Mouse (Mus musculus) left cerebral cortex, adult 2 months (tissue): ENCODE measurements around the gene Hist1h4a. TPM values are rescaled to one million over a fixed set of nuclear protein-coding genes. Genes with fewer than 3 reads are reported as not detected.
A peak's percentile ranks its signal among the peaks of the same experiment; 100 is the strongest.
"Not testable (repeated sequence)": the region's sequence is repeated elsewhere in the genome, so short reads cannot be mapped to it uniquely, and the experiment has no call there.

Experiments used
- DNase-seq, 2 experiments: peaks; one replicate each; pipeline ENCODE4 v3.0.0; 2021 to 2022; ENCODE audit warnings: low spot score in 2 of 2, mixed read lengths in 1 of 2; ENCODE audit errors: extremely low spot score in 1 of 2
- H3K27ac ChIP-seq: fragments of 200-600 bp; 2 replicates; pipeline ENCODE4 v1.8.1; 2022
- H3K4me3 ChIP-seq: fragments of 200-600 bp; 2 replicates; pipeline ENCODE4 v1.8.1; 2022
- CTCF ChIP-seq: fragments of 200-600 bp; IDR thresholded peaks from 2 replicates; pipeline ENCODE4 v1.8.1; 2022; ENCODE audit warnings: antibody characterized with exemption, mild to moderate bottlenecking, moderate library complexity
- intact Hi-C: fragments of 180-260 bp; cut with DNase I; formaldehyde crosslinking; loops from one replicate; pipeline ENCODE4 v1.15.1; 2025
- long read RNA-seq, 2 experiments: library from polyadenylated mRNA; stranded (forward); transcript quantifications; one replicate each; pipeline ENCODE4 v2.0.0; 2021; ENCODE audit warnings: borderline mapping rate in 2 of 2
- total RNA-seq, 2 experiments: library from RNA; stranded (reverse); gene quantifications; 2 replicates each; pipeline ENCODE4 v1.2.3; 2021

The Hist1h4a gene
- 10 to 100 TPM; 53.1 to 70.3 TPM for total RNA-seq
- long read RNA-seq, experiment 1: 0 reads
- long read RNA-seq, experiment 2: 0 reads

DNA sequence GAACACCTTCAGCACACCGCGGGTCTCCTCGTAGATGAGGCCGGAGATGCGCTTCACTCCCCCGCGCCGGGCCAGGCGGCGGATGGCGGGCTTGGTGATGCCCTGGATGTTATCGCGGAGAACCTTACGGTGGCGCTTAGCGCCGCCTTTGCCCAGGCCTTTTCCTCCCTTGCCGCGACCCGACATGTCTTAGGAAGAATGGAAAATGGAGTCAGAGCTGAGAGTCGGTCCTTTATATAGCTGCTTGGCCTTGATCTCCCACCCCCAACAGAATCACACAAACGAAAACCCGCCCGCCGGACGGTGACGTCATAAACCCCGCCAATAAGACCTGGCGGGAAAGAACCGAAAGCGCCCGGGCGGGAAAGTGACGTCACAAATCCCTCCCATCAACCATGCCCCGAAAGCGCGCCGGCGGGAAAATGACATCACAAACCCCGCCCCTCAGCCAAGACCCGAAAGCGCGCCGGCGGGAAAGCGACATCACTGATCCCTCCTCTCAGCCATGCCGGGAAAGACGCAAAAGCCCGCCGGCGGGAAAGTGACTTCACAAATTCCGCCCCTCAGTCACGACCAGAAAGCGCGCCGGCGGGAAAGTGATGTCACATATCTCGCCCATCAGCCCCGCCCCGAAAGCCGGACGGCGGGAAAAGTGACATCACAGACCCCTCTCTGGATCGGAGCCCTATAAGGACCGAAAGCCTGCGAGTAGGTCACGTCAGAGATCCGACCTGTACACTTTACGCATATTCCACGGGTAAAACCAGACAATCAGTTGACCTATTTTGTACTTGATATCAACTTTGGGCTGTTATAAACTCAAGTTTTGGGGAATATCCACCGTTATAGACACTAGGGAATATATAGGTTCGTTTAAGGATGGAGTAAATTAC lies at the start of gene Hist1h4a:
Gene Hist1h4a (minus strand): TSS at position 259 of the 893 bp plus-strand sequence.
- intact Hi-C loops: loop anchor here (1.0 to 5.0 kb wide), 4 partner anchors 140 to 1719 kb away; partner anchors contain the start of genes Abt1, Hist1h2ag, Hist1h2be and Hist1h2bj
- peak within 1 kb of the TSS; percentile 87 for H3K27ac ChIP-seq
- peak; percentile 98 to 99 for DNase-seq
- no peak for TF ChIP-seq CTCF
- H3K4me3 ChIP-seq: peak within 1 kb of the TSS; percentile 66

DNA sequence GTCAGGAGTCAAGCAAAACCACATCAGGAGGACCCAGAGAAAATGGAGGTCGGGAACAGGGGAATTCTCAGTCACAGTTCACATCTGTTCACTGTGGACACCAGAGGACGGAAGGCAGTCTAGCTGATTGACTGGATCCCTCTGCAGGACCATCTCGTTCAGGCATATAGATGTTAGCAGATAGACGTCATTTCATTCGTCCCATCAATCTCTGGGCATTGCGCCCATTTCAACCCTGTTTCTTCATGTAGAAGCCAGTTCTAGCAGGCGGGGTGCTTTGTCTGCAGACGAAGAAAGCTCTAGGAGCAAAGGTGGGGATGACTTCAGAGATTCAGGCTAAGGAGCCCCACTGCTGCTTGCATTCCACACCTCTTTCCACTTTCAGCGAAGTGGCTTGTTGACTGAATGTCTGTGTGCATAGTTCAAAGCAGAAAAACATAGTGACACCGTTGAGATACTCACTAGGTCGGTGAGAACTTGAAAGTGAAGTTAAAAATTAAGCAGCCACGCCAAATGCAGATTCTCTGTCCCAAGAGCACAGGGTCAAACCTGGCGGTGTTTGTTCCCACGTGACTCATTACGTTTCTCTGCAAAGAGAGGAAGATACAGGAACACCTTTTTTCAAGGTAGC lies 45.5 kb upstream of the Hist1h4a start, which contains the start of gene Slc17a2:
Gene Slc17a2 (plus strand): TSS at position 572 of the 631 bp plus-strand sequence.
- Histone ChIP-seq H3K4me3 (no peak within 1 kb of the TSS), H3K27ac (no peak within 1 kb of the TSS)
- no peak for TF ChIP-seq CTCF
- DNase-seq: no peak
- intact Hi-C loops: no loop called here

DNA sequence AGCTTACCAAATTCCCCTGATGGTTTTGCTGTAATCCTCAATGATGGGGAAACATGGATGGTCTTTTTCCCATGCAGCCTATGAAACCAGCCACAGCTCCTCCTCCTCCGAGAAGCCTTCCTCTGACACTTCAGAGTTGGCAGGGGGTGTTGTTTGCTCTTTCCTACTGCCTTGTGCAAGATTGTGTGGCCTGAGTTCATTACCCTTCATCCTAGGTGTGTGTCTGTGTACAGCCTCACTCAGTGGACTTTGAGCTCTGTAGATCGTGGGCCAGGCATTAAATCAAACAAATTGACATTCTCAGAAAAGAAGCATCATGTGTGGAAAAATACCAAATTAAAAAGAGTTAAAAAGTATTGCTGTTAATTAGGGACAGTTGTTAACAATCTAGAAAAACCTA lies 43.5 kb upstream of the Hist1h4a start:
- TF ChIP-seq CTCF: no peak
- no peak overlapping the region for H3K4me3 ChIP-seq
- intact Hi-C loops: no loop called here
- H3K27ac ChIP-seq: no peak overlapping the region
- DNase-seq: no peak

DNA sequence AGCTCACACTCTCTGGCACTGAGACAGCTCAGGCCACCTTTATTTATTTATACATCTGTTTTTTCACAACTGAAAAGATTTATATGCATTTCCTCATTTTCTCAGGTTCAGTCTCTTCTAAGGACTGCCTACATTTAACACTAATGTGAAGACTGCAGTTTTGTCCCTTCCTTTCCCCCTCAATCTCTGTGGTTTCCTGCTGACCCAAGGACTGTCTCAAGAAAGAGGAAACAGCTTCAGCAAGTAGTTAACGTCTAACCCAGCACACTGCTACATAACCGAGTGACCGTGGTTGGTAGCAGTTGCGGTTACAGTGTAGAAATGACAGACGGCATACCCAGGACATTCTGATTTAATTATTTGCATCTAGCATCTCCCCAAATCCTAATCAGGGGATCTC lies 38.4 kb upstream of the Hist1h4a start:
- Histone ChIP-seq H3K27ac (no peak overlapping the region), H3K4me3 (no peak overlapping the region)
- intact Hi-C loops: no loop called here
- TF ChIP-seq CTCF: no peak
- DNase-seq: no peak

DNA sequence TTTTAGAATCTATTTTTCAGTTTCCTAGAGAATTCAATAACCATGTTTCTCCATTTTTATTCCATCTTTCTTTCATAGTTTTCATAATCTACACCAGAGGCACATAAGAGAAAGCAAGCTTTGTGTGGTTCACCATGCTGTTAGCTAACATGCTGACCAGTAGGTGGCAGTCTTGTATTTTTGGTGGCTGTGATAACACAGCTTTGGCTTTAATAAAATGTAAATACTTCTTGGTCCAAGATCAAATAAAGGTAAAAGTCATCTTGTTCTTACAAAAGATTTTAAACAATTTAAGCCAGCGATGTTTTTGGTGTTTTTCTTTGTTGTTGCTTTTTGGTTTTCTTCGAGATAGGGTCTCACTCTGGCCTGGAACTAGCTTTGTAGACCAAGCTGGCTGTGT lies 31.5 kb upstream of the Hist1h4a start:
- intact Hi-C loops: loop anchor here (5.0 kb wide), 2 partner anchors 220 to 505 kb away; no protein-coding TSS in a partner anchor
- Histone ChIP-seq H3K4me3 (no peak overlapping the region), H3K27ac (no peak overlapping the region)
- peak; percentile 93 for TF ChIP-seq CTCF
- peak; percentile 24 to 27 for DNase-seq

DNA sequence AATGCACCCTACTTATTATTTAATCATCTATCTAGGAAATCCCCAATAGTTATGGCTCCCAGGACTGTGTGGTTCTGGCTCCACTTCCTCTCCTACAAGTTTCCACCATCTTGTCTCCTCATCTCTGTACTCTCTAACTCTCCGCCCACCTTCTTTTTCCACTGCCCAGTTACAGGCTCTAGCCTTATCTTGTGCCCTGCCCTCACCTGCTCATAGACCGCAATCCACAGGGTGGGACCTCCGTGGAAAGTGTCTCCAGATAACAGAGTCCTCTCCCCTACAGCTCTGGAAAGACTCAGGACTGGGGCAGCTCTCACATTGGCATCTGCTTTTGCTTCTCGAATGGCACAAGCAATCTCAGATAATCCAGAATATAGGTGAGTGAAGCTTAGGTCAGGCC lies 18.0 kb upstream of the Hist1h4a start:
- no peak for DNase-seq
- intact Hi-C loops: no loop called here
- no peak overlapping the region for H3K4me3 ChIP-seq
- TF ChIP-seq CTCF: no peak
- no peak overlapping the region for H3K27ac ChIP-seq

DNA sequence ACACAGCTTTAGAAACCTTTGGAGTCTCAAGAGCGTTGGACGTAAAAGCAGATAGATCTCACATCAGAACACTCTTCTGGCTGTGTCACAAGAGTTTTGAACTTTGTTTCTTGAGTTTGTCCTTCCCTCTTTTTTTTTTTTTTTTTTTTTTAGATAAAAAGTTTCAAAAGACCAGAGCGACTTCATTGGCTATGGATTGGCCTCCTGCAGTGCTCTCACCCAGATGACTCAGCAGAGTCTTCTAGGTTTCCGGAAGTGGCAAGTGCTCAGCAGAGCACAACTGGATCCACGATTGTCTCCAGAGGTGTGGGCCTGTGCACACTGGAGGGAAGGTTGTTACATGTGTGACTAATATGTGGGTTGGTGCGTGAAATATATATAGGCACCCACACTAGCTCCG lies 17.3 kb upstream of the Hist1h4a start:
- no peak for DNase-seq
- TF ChIP-seq CTCF: no peak
- no peak overlapping the region for H3K27ac ChIP-seq

DNA sequence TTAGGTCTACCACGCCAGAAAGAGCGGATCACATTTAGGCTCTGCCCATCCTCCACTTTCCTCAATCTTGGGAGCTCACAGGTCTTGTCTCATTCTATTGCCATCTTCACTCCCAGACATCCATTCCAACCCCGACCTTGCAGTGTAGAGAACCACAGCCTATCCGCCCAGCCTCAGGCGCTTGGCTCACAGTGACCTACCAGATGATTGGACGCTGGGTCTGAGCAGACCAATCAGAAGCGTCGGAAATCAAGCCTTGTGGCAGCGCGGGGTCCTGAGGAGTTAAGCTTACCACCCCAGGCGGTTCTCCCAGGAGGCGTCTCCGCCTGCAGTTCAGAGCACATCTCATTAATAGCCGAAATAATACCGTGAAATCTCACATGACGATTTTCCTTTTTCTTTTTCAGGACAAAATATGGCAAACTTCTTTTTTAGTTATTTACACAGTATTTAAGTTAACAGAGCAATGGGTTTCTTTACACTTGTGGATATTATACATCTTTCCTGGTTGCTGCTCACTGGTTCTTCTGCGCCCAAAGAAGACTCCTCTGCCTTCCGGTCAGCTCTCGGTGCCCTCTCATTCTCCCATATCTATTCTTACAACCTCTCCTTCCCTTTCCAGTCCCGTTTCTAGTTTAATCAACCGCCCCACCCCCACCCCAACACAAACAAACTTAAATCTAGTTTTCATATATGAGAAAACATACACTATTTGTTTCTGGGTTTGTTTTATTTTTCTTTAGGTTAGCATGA lies 11.7 kb upstream of the Hist1h4a start:
- DNase-seq: peak; percentile 29 to 30
- intact Hi-C loops: no loop called here
- H3K4me3 ChIP-seq: peak overlapping the region; percentile 13; the same call in 1 of the 2 replicates

More for the DNA sequence above, 17.3 kb upstream of the Hist1h4a start:
- no peak overlapping the region for H3K4me3 ChIP-seq
- intact Hi-C loops: no loop called here

DNA sequence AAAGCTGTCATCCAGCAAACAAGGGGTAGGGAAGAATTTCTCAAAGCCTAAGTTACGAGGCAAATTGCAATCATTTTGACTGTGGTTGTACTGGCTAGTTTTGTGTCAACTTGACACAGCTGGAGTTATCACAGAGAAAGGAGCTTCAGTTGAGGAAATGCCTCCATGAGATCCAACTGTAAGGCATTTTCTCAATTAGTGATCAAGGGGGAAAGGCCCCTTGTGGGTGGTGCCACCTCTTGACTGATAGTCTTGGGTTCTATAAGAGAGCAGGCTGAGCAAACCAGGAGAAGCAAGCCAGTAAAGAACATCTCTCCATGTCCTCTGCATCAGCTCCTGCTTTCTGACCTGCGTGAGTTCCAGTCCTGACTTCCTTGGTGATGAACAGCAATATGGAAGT lies 8.6 kb upstream of the Hist1h4a start, which contains the start of gene Trim38:
Gene Trim38 (plus strand): TSS at position 301 of the 400 bp plus-strand sequence.
- H3K27ac ChIP-seq, intact Hi-C loops, DNase-seq, H3K4me3 ChIP-seq: not testable (repeated sequence)

More for the DNA sequence above, 11.7 kb upstream of the Hist1h4a start:
- no peak overlapping the region for H3K27ac ChIP-seq
- no peak for TF ChIP-seq CTCF

DNA sequence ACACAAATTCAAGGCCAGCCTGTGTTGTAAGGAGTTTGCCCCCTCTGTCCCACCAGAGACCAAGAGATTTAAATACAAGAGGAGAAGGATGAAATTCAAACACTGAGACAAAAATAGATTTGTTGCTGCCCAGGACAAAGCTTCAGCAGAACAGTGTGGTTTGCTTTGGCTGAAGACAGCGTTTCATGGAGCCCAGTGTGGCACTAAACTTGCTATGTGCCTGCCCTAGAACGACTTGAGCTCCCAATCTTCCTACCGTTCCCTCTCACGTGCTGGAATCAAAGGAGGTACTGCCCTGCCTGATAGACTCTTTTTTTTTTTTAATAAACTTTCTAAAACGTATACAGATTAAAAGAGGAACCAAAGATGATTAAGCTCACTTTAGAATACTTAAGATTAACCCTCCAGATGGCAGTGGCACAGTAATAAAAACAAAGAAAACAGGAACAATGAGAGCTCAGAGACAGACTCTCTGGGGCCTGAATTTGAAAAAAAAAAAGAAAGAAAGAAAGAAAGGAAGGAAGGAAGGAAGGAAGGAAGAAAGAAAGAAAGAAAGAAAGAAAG lies 7.9 kb upstream of the Hist1h4a start:
- Histone ChIP-seq H3K4me3 (no peak overlapping the region), H3K27ac (no peak overlapping the region)
- DNase-seq: no peak
- intact Hi-C loops: no loop called here
- no peak for TF ChIP-seq CTCF

DNA sequence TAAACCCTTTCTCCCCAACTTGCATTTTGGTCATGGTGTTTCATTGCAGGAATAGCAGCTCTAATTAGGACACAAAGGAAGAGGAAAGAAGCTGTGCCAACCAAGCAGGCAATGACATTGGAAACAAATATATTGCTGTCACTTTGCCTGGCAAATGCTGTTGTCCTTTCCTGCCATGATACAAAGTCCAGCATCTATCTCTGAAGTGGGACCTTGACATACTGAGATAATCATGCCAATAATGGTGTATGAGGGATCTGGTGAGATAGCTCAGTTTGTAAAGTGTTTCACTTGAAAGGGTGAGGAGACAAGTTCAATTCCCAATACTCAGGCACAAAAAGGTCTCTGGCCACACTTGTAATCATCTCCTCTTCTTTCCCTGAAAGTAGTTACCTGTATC lies 5.7 kb upstream of the Hist1h4a start:
- TF ChIP-seq CTCF: no peak
- no peak for DNase-seq
- H3K27ac ChIP-seq: no peak overlapping the region
- intact Hi-C loops: no loop called here
- no peak overlapping the region for H3K4me3 ChIP-seq
